Mouse (Mus musculus): ENCODE results near the gene Ifna7.

DNA sequence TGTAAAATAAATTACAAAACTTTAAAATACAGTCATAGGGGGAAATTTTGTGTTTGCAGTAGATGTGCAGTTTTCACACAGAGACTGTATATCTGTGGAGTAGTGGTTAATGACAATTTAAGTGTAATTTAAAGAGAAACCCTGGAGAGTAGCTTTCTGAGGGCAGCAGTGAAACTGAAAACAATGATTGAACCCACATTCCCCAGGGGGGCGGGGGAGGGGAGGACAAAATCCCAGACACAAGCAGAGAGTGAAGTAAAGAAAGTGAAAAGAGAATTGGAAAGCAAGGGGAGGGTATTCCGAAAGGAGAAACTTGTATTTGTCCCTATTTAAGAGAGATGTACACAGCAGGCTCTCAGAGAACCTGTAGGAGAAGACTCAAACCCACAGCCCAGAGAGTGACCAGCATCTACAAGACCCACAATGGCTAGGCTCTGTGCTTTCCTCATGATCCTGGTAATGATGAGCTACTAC lies 25.4 kb downstream of the Ifna7 start, which contains the start of gene Ifna4:
- TF ChIP-seq CTCF (conservative IDR thresholded peaks at IDR 0.05; ENCODE audit: insufficient read depth, insufficient read length, low read depth, low read length) (no peak), POLR2A (IDR thresholded peaks at IDR 0.05; ENCODE audit: low read depth, low read length) (no peak)

Data from kidney, adult 2 months (tissue).